Comparison of ENCODE assay signal across 8 mouse cellular contexts in genomic region chr6:148442671-148443290, GRCm38 (mm10). TPM values are rescaled to one million over a fixed set of nuclear protein-coding genes. Genes with fewer than 3 reads are reported as not detected.
DNase-seq lines count a peak whose midpoint lies in the region; ATAC-seq and TF ChIP-seq lines count a peak whose summit lies in the region.

No protein-coding gene starts in this region.

- no peaks in the 10 kb centered on the region for H3K9me3 ChIP-seq in ES-E14 (ENCODE audit: control insufficient read depth, insufficient read depth, low read depth, low read length)
- H3K9me3 ChIP-seq in hindbrain, embryonic 13.5 days, result no peaks in the 10 kb centered on the region
- H3K9me3 ChIP-seq in midbrain, embryonic 12.5 days, result no peaks in the 10 kb centered on the region
- H3K9me3 ChIP-seq in stomach, postnatal 0 days (ENCODE audit: control insufficient read depth, low read length), result no peaks in the 10 kb centered on the region

- no peak for TF ChIP-seq CTCF in stomach, postnatal 0 days (IDR thresholded peaks at IDR 0.05; ENCODE audit: low read depth)

- H3K27me3 ChIP-seq in hindbrain, embryonic 13.5 days, result peaks cover 25% of the 10 kb centered on the region
- peaks cover 57% of the 10 kb centered on the region for H3K27me3 ChIP-seq in midbrain, embryonic 12.5 days
- no peaks in the 10 kb centered on the region for H3K27me3 ChIP-seq in stomach, postnatal 0 days (ENCODE audit: control insufficient read depth, insufficient read depth, low read length)

- TF ChIP-seq EP300 in stomach, postnatal 0 days (optimal IDR thresholded peaks at IDR 0.05), result no peak

- H3K36me3 ChIP-seq in ES-E14 (ENCODE audit: control insufficient read depth, insufficient read depth, low read length, poor library complexity, severe bottlenecking), result no peaks in the 10 kb centered on the region
- H3K36me3 ChIP-seq in hindbrain, embryonic 13.5 days, result no peaks in the 10 kb centered on the region
- H3K36me3 ChIP-seq in midbrain, embryonic 12.5 days, result no peaks in the 10 kb centered on the region
- H3K36me3 ChIP-seq in stomach, postnatal 0 days (ENCODE audit: control insufficient read depth, insufficient read depth, low read length), result no peaks in the 10 kb centered on the region

- H3K4me1 ChIP-seq in ES-E14 (ENCODE audit: control insufficient read depth in 2 of 2, insufficient read depth in 2 of 2, low read length in 2 of 2, poor library complexity in 1 of 2), result peaks cover 0 to 3% of the 10 kb centered on the region in 2 experiments; a peak in 1 of 4 replicates
- H3K4me1 ChIP-seq in hindbrain, embryonic 13.5 days (replicated peaks), result peaks cover 27% of the 10 kb centered on the region
- peaks cover 30% of the 10 kb centered on the region for H3K4me1 ChIP-seq in midbrain, embryonic 12.5 days
- 0 out of 2 replicates have a peak, but pooled peaks cover 3% of the 10 kb centered on the region for H3K4me1 ChIP-seq in stomach, postnatal 0 days (replicated peaks; ENCODE audit: control insufficient read depth, insufficient read depth)

- ATAC-seq in hindbrain, embryonic 13.5 days (ENCODE audit: low FRiP score), result peak; percentile 9
- ATAC-seq in midbrain, embryonic 12.5 days (ENCODE audit: low FRiP score, low read depth), result peak; percentile 3; the same call in 1 of the 2 replicates
- 0 out of 2 replicates have a peak, but pooled peaks have one; percentile 29 for ATAC-seq in stomach, postnatal 0 days (ENCODE audit: low FRiP score, low TSS enrichment)
- ATAC-seq in megakaryocyte progenitor cell, adult 5-6 weeks (replicated peaks; ENCODE audit: poor library complexity), result no peak

- H3K4me2 ChIP-seq in hindbrain, embryonic 13.5 days, result peak overlapping the region; percentile 82
- peak overlapping the region; percentile 95 for H3K4me2 ChIP-seq in midbrain, embryonic 12.5 days (replicated peaks)
- H3K4me2 ChIP-seq in stomach, postnatal 0 days (replicated peaks; ENCODE audit: low read depth), result peak overlapping the region; percentile 98

- intact Hi-C loops in left cerebral cortex, postnatal 25 days (cut with DNase I), result loop anchor here (5.0 kb wide), 6 partner anchors 80 to 310 kb away; no protein-coding TSS in a partner anchor

- 0 out of 2 replicates have a peak overlapping the region, but pooled peaks have one; percentile 29 for H3K9ac ChIP-seq in ES-E14 (ENCODE audit: insufficient read depth, low read depth, low read length, poor library complexity, severe bottlenecking)
- peak overlapping the region; percentile 87 for H3K9ac ChIP-seq in hindbrain, embryonic 13.5 days
- H3K9ac ChIP-seq in midbrain, embryonic 12.5 days (replicated peaks), result peak overlapping the region; percentile 73
- H3K9ac ChIP-seq in stomach, postnatal 0 days (ENCODE audit: low read length), result peak overlapping the region; percentile 69

- in situ Hi-C loops in ES-E14 (cut with MboI; ENCODE audit: low sequenced_read_pairs in 2 of 2, unreplicated experiment in 2 of 2), result loop anchor here in 1 of 2 experiments (25.0 kb wide), 1 partner anchor 470 kb away; no protein-coding TSS in a partner anchor

- under 1% methylated on average over 27 of the region's 27 CpGs for WGBS in hindbrain, embryonic 13.5 days
- WGBS in midbrain, embryonic 12.5 days, result under 1% methylated on average over 27 of the region's 27 CpGs
- 3% methylated on average over 27 of the region's 27 CpGs for WGBS in stomach, postnatal 0 days

- no peak overlapping the region for H3K27ac ChIP-seq in ES-E14 (ENCODE audit: insufficient read depth, low read depth, low read length, poor library complexity, severe bottlenecking)
- no peak overlapping the region for H3K27ac ChIP-seq in hindbrain, embryonic 13.5 days
- H3K27ac ChIP-seq in midbrain, embryonic 12.5 days (replicated peaks), result no peak overlapping the region
- H3K27ac ChIP-seq in stomach, postnatal 0 days (replicated peaks), result no peak overlapping the region

- DNase-seq in ES-E14 (ENCODE audit: low read depth, low spot score), result peak; percentile 34
- DNase-seq in adrenal gland, postnatal 10 days, result peak; percentile 27
- peak; percentile 36 for DNase-seq in forelimb bud, embryonic 11.5 days (ENCODE audit: low read depth, low spot score)
- DNase-seq in left cerebral cortex, postnatal 25 days (ENCODE audit: low spot score in 2 of 2), result peak; percentile 34 to 47
- DNase-seq in stomach, postnatal 0 days (ENCODE audit: low spot score), result peak; percentile 17

- H3K4me3 ChIP-seq in ES-E14 (ENCODE audit: insufficient read depth in 1 of 2, low read depth in 1 of 2, low read length in 2 of 2, poor library complexity in 1 of 2, severe bottlenecking in 1 of 2), result peak overlapping the region; percentile 74 to 86
- peak overlapping the region; percentile 78 for H3K4me3 ChIP-seq in hindbrain, embryonic 13.5 days
- H3K4me3 ChIP-seq in midbrain, embryonic 12.5 days, result peak overlapping the region; percentile 74
- H3K4me3 ChIP-seq in stomach, postnatal 0 days (ENCODE audit: low read depth, low read length), result peak overlapping the region; percentile 66

TF ChIP-seq in ES-E14, 5 proteins besides CTCF, POLR2A, EP300 and RAD21:
- TF ChIP-seq CHD2 (IDR thresholded peaks at IDR 0.05; ENCODE audit: low read depth, low read length) (no peak), ZC3H11A (IDR thresholded peaks at IDR 0.05; ENCODE audit: borderline replicate concordance, low read depth, low read length) (no peak), ZNF384 (IDR thresholded peaks at IDR 0.05; ENCODE audit: low read depth, low read length) (no peak), MAFK (IDR thresholded peaks at IDR 0.05; ENCODE audit: insufficient read depth, low read depth, low read length) (peak; percentile 95), HCFC1 (IDR thresholded peaks at IDR 0.05; ENCODE audit: borderline replicate concordance, insufficient read depth, low read length) (no peak)

RNA-seq across cellular contexts. Expression of gene Tmtc1, which starts 1.4 kb away (rescaled TPM):
- total RNA-seq in ES-E14 (2012; rRNA removed), result 5.8 and 8.6 TPM in 2 replicates
- 10 to 100 TPM in 1 of 2 experiments, 1 to 10 TPM in 1; 8.5 to 15.2 TPM for total RNA-seq in adrenal gland, postnatal 10 days (2021)
- polyA plus RNA-seq in hindbrain, embryonic 13.5 days (2015; fragmentation: Nextera tagmentation; extraction: Ambion mirVana), result 2.3 and 2.8 TPM in 2 replicates
- 10 to 100 TPM; 47.9 to 56.8 TPM for total RNA-seq in left cerebral cortex, postnatal 25 days (2021)
- polyA plus RNA-seq in midbrain, embryonic 12.5 days (2016; fragmentation: Nextera tagmentation; extraction: Ambion mirVana), result 2.4 and 3.2 TPM in 2 replicates
- 0.93 and 0.97 TPM in 2 replicates for polyA plus RNA-seq in stomach, postnatal 0 days (2015; fragmentation: Nextera tagmentation; extraction: Ambion mirVana)
- total RNA-seq in megakaryocyte progenitor cell, adult 5-6 weeks (2015), result not detected in 2 replicates
- total RNA-seq in megakaryocyte progenitor cell, adult 5-6 weeks (2017), result 0.03 TPM in 1 of 2 replicates, not detected in the other

Comparison
In these comparisons a context has a peak if more than half of its experiments do, and no peak if none do; other contexts are left out.
1. H3K9ac ChIP-seq: peak in every context shown above with its lines; median percentile 87 in hindbrain, embryonic 13.5 days; 73 in midbrain, embryonic 12.5 days; 69 in stomach, postnatal 0 days; 29 in ES-E14.